12 mouse cellular contexts compared by ENCODE assay signal in genomic region chr16:91404828-91405577, GRCm38 (mm10). TPM values are rescaled to one million over a fixed set of nuclear protein-coding genes. Genes with fewer than 3 reads are reported as not detected.
DNase-seq lines count a peak whose midpoint lies in the region; ATAC-seq and TF ChIP-seq lines count a peak whose summit lies in the region.
"Had no signal": no experiment of that assay in that cellular context is flagged by ENCODE, and none has a peak within 500 bp of the region (broad histone marks: within the 10 kb centered on the region; RNA-seq: fewer than 3 reads in every experiment).

No protein-coding gene starts in this region.

- no peak overlapping the region for H3K27ac ChIP-seq in heart, embryonic 10.5 days
- H3K27ac ChIP-seq in kidney, postnatal 0 days = peak overlapping the region; percentile 90
- H3K27ac ChIP-seq in thymus, adult 2 months (ENCODE audit: control insufficient read depth, insufficient read depth, low read length) = peak overlapping the region; percentile 81; the same call in 1 of the 2 replicates
- H3K27ac ChIP-seq: forebrain, embryonic 12.5 days had no signal

- TF ChIP-seq CTCF in kidney, postnatal 0 days (IDR thresholded peaks at IDR 0.05; ENCODE audit: low read depth) = no peak
- TF ChIP-seq CTCF in thymus, adult 2 months (IDR thresholded peaks at IDR 0.05; ENCODE audit: borderline replicate concordance, control insufficient read depth, extremely low read depth, insufficient read depth, low read length, poor library complexity) = no peak

- no peak for TF ChIP-seq POLR2A in thymus, adult 2 months (IDR thresholded peaks at IDR 0.05; ENCODE audit: control insufficient read depth, extremely low read depth, insufficient read depth, low read length, poor library complexity)

- no peak for ATAC-seq in kidney, postnatal 0 days (replicated peaks; ENCODE audit: low FRiP score, low read depth)

- peaks cover 28% of the 10 kb centered on the region for H3K36me3 ChIP-seq in heart, embryonic 10.5 days
- peaks cover 9% of the 10 kb centered on the region; the same call in 1 of the 2 replicates for H3K36me3 ChIP-seq in kidney, postnatal 0 days (ENCODE audit: insufficient read depth, low read length)
- peaks cover 6% of the 10 kb centered on the region; the same call in 1 of the 2 replicates for H3K36me3 ChIP-seq in thymus, adult 2 months (ENCODE audit: control insufficient read depth, insufficient read depth, low read length)

- H3K9ac ChIP-seq in kidney, postnatal 0 days (ENCODE audit: low read depth, low read length) = no peak overlapping the region

- peaks cover 33% of the 10 kb centered on the region for H3K4me1 ChIP-seq in heart, embryonic 10.5 days
- H3K4me1 ChIP-seq in kidney, postnatal 0 days (replicated peaks; ENCODE audit: insufficient read depth, low read length) = peaks cover 8% of the 10 kb centered on the region; the same call in 1 of the 2 replicates
- peaks cover 16% of the 10 kb centered on the region for H3K4me1 ChIP-seq in thymus, adult 2 months (replicated peaks; ENCODE audit: control insufficient read depth, insufficient read depth, low read length)

- no peak overlapping the region for H3K4me3 ChIP-seq in heart, embryonic 10.5 days
- no peak overlapping the region for H3K4me3 ChIP-seq in kidney, postnatal 0 days (replicated peaks; ENCODE audit: low read depth, low read length)
- no peak overlapping the region for H3K4me3 ChIP-seq in thymus, adult 2 months (ENCODE audit: control insufficient read depth, insufficient read depth, low read length)

- 66% methylated on average over 10 of the region's 10 CpGs for WGBS in heart, embryonic 10.5 days
- WGBS in kidney, postnatal 0 days = 59% methylated on average over 10 of the region's 10 CpGs
- 86% methylated on average over 10 of the region's 10 CpGs for WGBS in thymus, adult 2 months

- no peaks in the 10 kb centered on the region for H3K27me3 ChIP-seq in heart, embryonic 10.5 days (ENCODE audit: insufficient read depth, poor library complexity, severe bottlenecking)
- no peaks in the 10 kb centered on the region for H3K27me3 ChIP-seq in kidney, postnatal 0 days (ENCODE audit: insufficient read depth, low read length)
- no peaks in the 10 kb centered on the region for H3K27me3 ChIP-seq in thymus, adult 2 months (ENCODE audit: control insufficient read depth, insufficient read depth, low read length)

- peak; percentile 85 for DNase-seq in heart, adult 11 months
- DNase-seq in heart, embryonic 10.5 days (ENCODE audit: low spot score) = no peak
- no peak for DNase-seq in kidney, postnatal 0 days (ENCODE audit: low spot score)
- DNase-seq in kidney, postnatal 14 days = no peak
- DNase-seq in thymus, adult 2 months = no peak
- no peak for DNase-seq in thymus, postnatal 10 days (ENCODE audit: low spot score in 2 of 2)
- DNase-seq in cerebellum, adult 8-10 months = no peak
- DNase-seq in cerebellum, postnatal 14 days = no peak
- DNase-seq: layer of hippocampus, adult 9-11 months had no signal

- H3K9me3 ChIP-seq in heart, embryonic 10.5 days = no peaks in the 10 kb centered on the region
- H3K9me3 ChIP-seq in kidney, postnatal 0 days (replicated peaks; ENCODE audit: low read length) = no peaks in the 10 kb centered on the region
- H3K9me3 ChIP-seq: forebrain, embryonic 12.5 days; neural tube, embryonic 13.5 days had no signal

- H3K4me2 ChIP-seq in kidney, postnatal 0 days (ENCODE audit: low read length) = no peak overlapping the region

RNA-seq across cellular contexts. Expression of gene Il10rb, which starts 1.0 kb away (rescaled TPM):
- polyA plus RNA-seq in heart, embryonic 10.5 days (2016; fragmentation: Nextera tagmentation; extraction: Ambion mirVana) = 29.6 and 37.0 TPM in 2 replicates
- 44.6 and 46.1 TPM in 2 replicates for polyA plus RNA-seq in kidney, postnatal 0 days (2015; fragmentation: Nextera tagmentation; extraction: Ambion mirVana)
- polyA plus RNA-seq in thymus, adult 2 months (2012; rRNA removed) = 28.5 and 35.6 TPM in 2 replicates

RNA-seq across cellular contexts. Expression of gene Gm21970, which starts 13.5 kb away (rescaled TPM):
- not detected in 2 replicates for polyA plus RNA-seq in heart, embryonic 10.5 days (2016; fragmentation: Nextera tagmentation; extraction: Ambion mirVana)
- polyA plus RNA-seq in kidney, postnatal 0 days (2015; fragmentation: Nextera tagmentation; extraction: Ambion mirVana) = 0.33 TPM in 1 of 2 replicates, not detected in the other
- polyA plus RNA-seq in thymus, adult 2 months (2012; rRNA removed) = not detected in 2 replicates
- polyA plus RNA-seq: forebrain, embryonic 12.5 days; midbrain, embryonic 16.5 days; neural tube, embryonic 13.5 days had no signal

RNA-seq across cellular contexts. Expression of gene Ifnar2, which starts 32.4 kb away (rescaled TPM):
- polyA plus RNA-seq in heart, embryonic 10.5 days (2016; fragmentation: Nextera tagmentation; extraction: Ambion mirVana) = 42.2 and 48.8 TPM in 2 replicates
- polyA plus RNA-seq in kidney, postnatal 0 days (2015; fragmentation: Nextera tagmentation; extraction: Ambion mirVana) = 60.7 and 61.9 TPM in 2 replicates
- 57.0 and 69.9 TPM in 2 replicates for polyA plus RNA-seq in thymus, adult 2 months (2012; rRNA removed)
